Mouse (Mus musculus) cerebellum, postnatal 14 days (tissue): ENCODE data around the gene Dhrs4.

Experiments used
- DNase-seq, 2 experiments: peaks; one replicate each; pipeline ENCODE4 v3.0.0; 2021; ENCODE audit warnings: mixed read lengths in 2 of 2

Dhrs4 gene

GRCm38 (mm10) chr14:55478651-55479599 lies at the start of gene Dhrs4:
TSS of gene Dhrs4 (plus strand) at chr14:55478758.
- DNase-seq: peak; percentile 79 to 80

- DNase-seq: no peak
Observed at GRCm38 (mm10) chr14:55430255-55430654, 48.3 kb upstream of the Dhrs4 start.

- DNase-seq: no peak
Observed at GRCm38 (mm10) chr14:55433052-55433451, 45.5 kb upstream of the Dhrs4 start.

- DNase-seq: no peak
Observed at GRCm38 (mm10) chr14:55434825-55435224, 43.7 kb upstream of the Dhrs4 start.

- no peak for DNase-seq
Observed at GRCm38 (mm10) chr14:55437118-55437517, 41.4 kb upstream of the Dhrs4 start.

- DNase-seq: peak; percentile 82 to 89
Observed at GRCm38 (mm10) chr14:55438193-55438784, 40.3 kb upstream of the Dhrs4 start.

GRCm38 (mm10) chr14:55457693-55458092 lies 20.9 kb upstream of the Dhrs4 start:
- no peak for DNase-seq

GRCm38 (mm10) chr14:55458273-55458672 lies 20.3 kb upstream of the Dhrs4 start:
- DNase-seq: peak; percentile 83 to 84

- no peak for DNase-seq
Observed at GRCm38 (mm10) chr14:55458761-55459160, 19.8 kb upstream of the Dhrs4 start.

GRCm38 (mm10) chr14:55459796-55460195 lies 18.8 kb upstream of the Dhrs4 start:
- no peak for DNase-seq

- no peak for DNase-seq
Observed at GRCm38 (mm10) chr14:55460297-55460696, 18.3 kb upstream of the Dhrs4 start.

- no peak for DNase-seq
Observed at GRCm38 (mm10) chr14:55461757-55462156, 16.8 kb upstream of the Dhrs4 start.

- DNase-seq: no peak
Observed at GRCm38 (mm10) chr14:55466481-55466880, 12.1 kb upstream of the Dhrs4 start.

- DNase-seq: no peak
Observed at GRCm38 (mm10) chr14:55467108-55467507, 11.4 kb upstream of the Dhrs4 start.

- no peak for DNase-seq
Observed at GRCm38 (mm10) chr14:55468301-55468741, 10.2 kb upstream of the Dhrs4 start.

- no peak for DNase-seq
Observed at GRCm38 (mm10) chr14:55469041-55469440, 9.5 kb upstream of the Dhrs4 start.

GRCm38 (mm10) chr14:55469821-55470220 lies 8.7 kb upstream of the Dhrs4 start:
- no peak for DNase-seq

- no peak for DNase-seq
Observed at GRCm38 (mm10) chr14:55470806-55471205, 7.8 kb upstream of the Dhrs4 start.

GRCm38 (mm10) chr14:55475654-55476053 lies 2.9 kb upstream of the Dhrs4 start:
- no peak for DNase-seq

- no peak for DNase-seq
Observed at GRCm38 (mm10) chr14:55477421-55477820, 1.1 kb upstream of the Dhrs4 start.

GRCm38 (mm10) chr14:55477829-55478228 lies 729 bp upstream of the Dhrs4 start:
- no peak for DNase-seq

GRCm38 (mm10) chr14:55479629-55480028 lies 1.1 kb downstream of the Dhrs4 start:
- DNase-seq: no peak

- no peak for DNase-seq
Observed at GRCm38 (mm10) chr14:55484430-55485085, 6.0 kb downstream of the Dhrs4 start.
